Mouse (Mus musculus): ENCODE data around the gene Caln1. TPM values are rescaled to one million over a fixed set of nuclear protein-coding genes. Genes with fewer than 3 reads are reported as not detected.

Gene Caln1
- polyA plus RNA-seq, 1 experiment from 2014 or later = 0.08 TPM

DNA sequence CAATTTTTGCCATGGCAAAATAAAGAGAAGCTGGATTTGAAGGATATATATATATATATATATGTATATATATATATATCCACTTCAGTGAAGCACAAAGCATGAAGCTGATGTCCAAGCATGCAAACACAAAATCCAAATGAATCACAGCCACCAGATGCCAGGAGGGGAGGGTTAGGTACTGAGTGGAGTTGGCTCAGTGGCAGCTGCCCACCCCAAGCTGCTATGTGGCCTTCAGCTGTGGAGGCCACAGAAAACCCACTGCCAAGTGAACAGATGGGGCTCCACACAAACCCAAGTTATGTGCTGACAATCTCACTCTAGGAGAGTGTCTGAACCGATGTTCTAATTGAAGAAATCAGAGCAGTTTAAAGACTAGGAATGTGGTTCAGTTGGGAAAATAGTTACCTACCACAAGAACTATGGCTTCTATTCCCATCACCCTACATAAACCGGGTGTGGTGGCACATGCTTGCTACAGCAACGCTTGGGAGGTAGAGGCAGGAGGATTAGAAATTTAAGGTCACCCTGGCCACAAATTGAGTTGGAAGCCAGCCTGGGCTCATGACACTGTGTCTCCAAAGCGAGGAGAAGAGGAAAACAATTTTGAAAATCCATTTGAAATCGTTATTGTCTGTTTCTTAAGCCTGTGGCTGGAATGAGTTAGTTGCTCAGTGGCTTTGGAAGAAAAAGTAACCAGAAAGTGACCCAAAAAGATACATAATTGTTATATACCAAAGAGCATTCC lies 316.8 kb downstream of the Caln1 start:
- no peaks in the 10 kb centered on the region for H3K27me3 ChIP-seq (ENCODE audit: insufficient read depth, low read length)
- no peak overlapping the region for H3K9ac ChIP-seq
- H3K36me3 ChIP-seq (ENCODE audit: insufficient read depth) = no peaks in the 10 kb centered on the region
- H3K27ac ChIP-seq (ENCODE audit: low read depth) = no peak overlapping the region
- no peaks in the 10 kb centered on the region for H3K9me3 ChIP-seq (ENCODE audit: low read depth, low read length)
- no peak for TF ChIP-seq CTCF (IDR thresholded peaks at IDR 0.05; ENCODE audit: low read depth)
- ATAC-seq (ENCODE audit: insufficient read depth) (no peak), DNase-seq (no peak)
- H3K4me1 ChIP-seq (ENCODE audit: insufficient read depth) = no peaks in the 10 kb centered on the region
- H3K4me3 ChIP-seq (ENCODE audit: low read depth, low read length) = no peak overlapping the region
- no peak overlapping the region for H3K4me2 ChIP-seq
- 75% methylated on average over 5 of the region's 5 CpGs for WGBS

- no peak overlapping the region for H3K4me2 ChIP-seq
- ATAC-seq (ENCODE audit: insufficient read depth) (no peak), DNase-seq (no peak)
- H3K27ac ChIP-seq (ENCODE audit: low read depth) = no peak overlapping the region
- H3K36me3 ChIP-seq (ENCODE audit: insufficient read depth) = no peaks in the 10 kb centered on the region
- no peak overlapping the region for H3K9ac ChIP-seq
- H3K9me3 ChIP-seq (ENCODE audit: low read depth, low read length) = no peaks in the 10 kb centered on the region
- H3K4me1 ChIP-seq (ENCODE audit: insufficient read depth) = no peaks in the 10 kb centered on the region
- no peak overlapping the region for H3K4me3 ChIP-seq (ENCODE audit: low read depth, low read length)
- H3K27me3 ChIP-seq (ENCODE audit: insufficient read depth, low read length) = no peaks in the 10 kb centered on the region
- 41% methylated on average over 16 of the region's 16 CpGs for WGBS
- no peak for TF ChIP-seq CTCF (IDR thresholded peaks at IDR 0.05; ENCODE audit: low read depth)
These were observed 319.3 kb downstream of the Caln1 start for GRCm38 (mm10) chr5:130688385-130689138.

GRCm38 (mm10) chr5:130691349-130691748 lies 322.1 kb downstream of the Caln1 start:
- Histone ChIP-seq H3K4me3 (ENCODE audit: low read depth, low read length) (no peak overlapping the region), H3K36me3 (ENCODE audit: insufficient read depth) (no peaks in the 10 kb centered on the region), H3K4me2 (no peak overlapping the region), H3K9me3 (ENCODE audit: low read depth, low read length) (no peaks in the 10 kb centered on the region), H3K27ac (ENCODE audit: low read depth) (no peak overlapping the region), H3K9ac (no peak overlapping the region), H3K4me1 (ENCODE audit: insufficient read depth) (no peaks in the 10 kb centered on the region), H3K27me3 (ENCODE audit: insufficient read depth, low read length) (no peaks in the 10 kb centered on the region)
- 46% methylated on average over 3 of the region's 3 CpGs for WGBS
- DNase-seq (peak; percentile 73), ATAC-seq (ENCODE audit: insufficient read depth) (peak; percentile 68)
- TF ChIP-seq CTCF (IDR thresholded peaks at IDR 0.05; ENCODE audit: low read depth) = no peak

DNA sequence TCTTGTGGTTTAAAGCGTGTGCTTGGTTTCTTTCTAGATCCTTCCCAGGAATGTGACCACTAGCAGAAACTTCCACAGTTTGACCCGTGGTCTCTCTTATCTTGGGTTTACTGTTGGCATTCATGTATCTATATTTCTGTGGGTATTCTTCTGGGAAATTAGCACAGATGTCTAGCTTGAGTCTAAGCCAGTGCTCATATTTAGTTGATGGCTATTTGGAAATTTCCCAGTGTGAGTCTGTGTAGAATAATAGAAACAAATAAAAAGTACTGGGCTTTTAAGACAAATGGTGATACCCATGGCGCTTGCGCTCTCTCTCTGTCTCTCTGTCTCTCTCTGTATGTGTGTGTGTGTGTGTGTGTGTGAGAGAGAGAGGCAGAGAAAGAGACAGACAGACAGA lies 330.2 kb downstream of the Caln1 start:
- no peak for ATAC-seq (ENCODE audit: insufficient read depth)
- Histone ChIP-seq H3K4me1 (ENCODE audit: insufficient read depth) (no peaks in the 10 kb centered on the region), H3K4me2 (no peak overlapping the region), H3K9ac (no peak overlapping the region), H3K9me3 (ENCODE audit: low read depth, low read length) (no peaks in the 10 kb centered on the region), H3K27ac (ENCODE audit: low read depth) (no peak overlapping the region), H3K4me3 (ENCODE audit: low read depth, low read length) (no peak overlapping the region), H3K27me3 (ENCODE audit: insufficient read depth, low read length) (no peaks in the 10 kb centered on the region), H3K36me3 (ENCODE audit: insufficient read depth) (no peaks in the 10 kb centered on the region)
- no peak for DNase-seq
- WGBS = 80% methylated on average over 4 of the region's 4 CpGs
- TF ChIP-seq CTCF (IDR thresholded peaks at IDR 0.05; ENCODE audit: low read depth) = no peak

- no peak overlapping the region for H3K4me2 ChIP-seq
- no peaks in the 10 kb centered on the region for H3K4me1 ChIP-seq (ENCODE audit: insufficient read depth)
- no peaks in the 10 kb centered on the region for H3K27me3 ChIP-seq (ENCODE audit: insufficient read depth, low read length)
- DNase-seq = no peak
- TF ChIP-seq CTCF (IDR thresholded peaks at IDR 0.05; ENCODE audit: low read depth) = no peak
- H3K9me3 ChIP-seq (ENCODE audit: low read depth, low read length) = no peaks in the 10 kb centered on the region
- no peak overlapping the region for H3K4me3 ChIP-seq (ENCODE audit: low read depth, low read length)
- H3K9ac ChIP-seq = no peak overlapping the region
- 69% methylated on average over 6 of the region's 6 CpGs for WGBS
- ATAC-seq (ENCODE audit: insufficient read depth) = no peak
- H3K36me3 ChIP-seq (ENCODE audit: insufficient read depth) = no peaks in the 10 kb centered on the region
- no peak overlapping the region for H3K27ac ChIP-seq (ENCODE audit: low read depth)
These were observed 332.5 kb downstream of the Caln1 start for GRCm38 (mm10) chr5:130701777-130702176.

DNA sequence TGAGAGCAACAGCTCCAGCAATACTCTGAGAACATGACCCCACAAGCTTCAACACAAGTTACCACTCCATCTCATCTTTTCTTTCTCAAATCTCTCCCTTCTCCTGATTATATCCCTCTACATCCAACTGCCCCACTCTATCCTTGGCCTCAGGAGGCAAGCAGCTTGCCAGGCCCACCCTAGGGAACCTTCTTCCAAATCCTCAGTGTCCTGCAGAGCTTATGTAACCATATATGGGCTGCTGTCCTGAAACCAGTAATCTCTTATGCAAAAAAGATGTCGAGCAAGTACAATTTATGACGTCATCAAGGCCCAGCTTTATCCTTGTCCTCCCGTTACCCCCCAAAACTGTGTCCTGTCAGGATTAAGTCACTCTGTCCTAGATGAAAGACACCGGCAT lies 333.1 kb downstream of the Caln1 start:
- WGBS = 71% methylated on average over 4 of the region's 4 CpGs
- H3K9me3 ChIP-seq (ENCODE audit: low read depth, low read length) = no peaks in the 10 kb centered on the region
- no peak for ATAC-seq (ENCODE audit: insufficient read depth)

GRCm38 (mm10) chr5:130704866-130705265 lies 335.6 kb downstream of the Caln1 start:
- no peak for DNase-seq
- no peak overlapping the region for H3K4me2 ChIP-seq
- 85% methylated on average over 4 of the region's 4 CpGs for WGBS

More for the DNA sequence above, 333.1 kb downstream of the Caln1 start:
- DNase-seq = no peak
- H3K4me2 ChIP-seq = no peak overlapping the region
- no peak for TF ChIP-seq CTCF (IDR thresholded peaks at IDR 0.05; ENCODE audit: low read depth)
- H3K27me3 ChIP-seq (ENCODE audit: insufficient read depth, low read length) = no peaks in the 10 kb centered on the region
- no peak overlapping the region for H3K9ac ChIP-seq
- H3K4me3 ChIP-seq (ENCODE audit: low read depth, low read length) = no peak overlapping the region
- H3K36me3 ChIP-seq (ENCODE audit: insufficient read depth) = no peaks in the 10 kb centered on the region
- no peaks in the 10 kb centered on the region for H3K4me1 ChIP-seq (ENCODE audit: insufficient read depth)
- no peak overlapping the region for H3K27ac ChIP-seq (ENCODE audit: low read depth)

More at GRCm38 (mm10) chr5:130704866-130705265, 335.6 kb downstream of the Caln1 start:
- no peaks in the 10 kb centered on the region for H3K4me1 ChIP-seq (ENCODE audit: insufficient read depth)
- no peak overlapping the region for H3K27ac ChIP-seq (ENCODE audit: low read depth)
- ATAC-seq (ENCODE audit: insufficient read depth) = no peak
- H3K9me3 ChIP-seq (ENCODE audit: low read depth, low read length) = no peaks in the 10 kb centered on the region
- no peaks in the 10 kb centered on the region for H3K36me3 ChIP-seq (ENCODE audit: insufficient read depth)
- no peak for TF ChIP-seq CTCF (IDR thresholded peaks at IDR 0.05; ENCODE audit: low read depth)
- no peak overlapping the region for H3K9ac ChIP-seq
- H3K27me3 ChIP-seq (ENCODE audit: insufficient read depth, low read length) = no peaks in the 10 kb centered on the region
- no peak overlapping the region for H3K4me3 ChIP-seq (ENCODE audit: low read depth, low read length)
